Mouse (Mus musculus): Measurements from ENCODE around the gene Stt3b. TPM values are rescaled to one million over a fixed set of nuclear protein-coding genes. Genes with fewer than 3 reads are reported as not detected.

Gene Stt3b
- polyA plus RNA-seq, 1 experiment from 2014 or later, result 80.5 TPM

- no peaks in the 10 kb centered on the region for H3K9me3 ChIP-seq
- WGBS, result 80% methylated on average over 6 of the region's 6 CpGs
Measured at GRCm38 (mm10) chr9:115257733-115258286, 52.4 kb downstream of the Stt3b start.

GRCm38 (mm10) chr9:115249145-115249544, 61.1 kb downstream of the Stt3b start:
- no peak overlapping the region for H3K27ac ChIP-seq (replicated peaks)
- 76% methylated on average over 5 of the region's 5 CpGs for WGBS
- no peak overlapping the region for H3K4me3 ChIP-seq
- H3K4me1 ChIP-seq, result no peaks in the 10 kb centered on the region
- H3K27me3 ChIP-seq, result no peaks in the 10 kb centered on the region
- peaks cover 56% of the 10 kb centered on the region for H3K36me3 ChIP-seq
- no peak overlapping the region for H3K4me2 ChIP-seq (replicated peaks)
- no peak for ATAC-seq (replicated peaks)
- no peaks in the 10 kb centered on the region for H3K9me3 ChIP-seq
- H3K9ac ChIP-seq (replicated peaks), result no peak overlapping the region

More at GRCm38 (mm10) chr9:115257733-115258286, 52.4 kb downstream of the Stt3b start:
- no peak overlapping the region for H3K4me3 ChIP-seq
- no peaks in the 10 kb centered on the region for H3K27me3 ChIP-seq
- no peak for ATAC-seq (replicated peaks)
- H3K9ac ChIP-seq (replicated peaks), result no peak overlapping the region
- H3K4me2 ChIP-seq (replicated peaks), result no peak overlapping the region
- H3K36me3 ChIP-seq, result peaks cover 13% of the 10 kb centered on the region
- H3K4me1 ChIP-seq, result no peaks in the 10 kb centered on the region
- H3K27ac ChIP-seq (replicated peaks), result no peak overlapping the region; the same call in 1 of the 2 replicates

GRCm38 (mm10) chr9:115245092-115245491, 65.1 kb downstream of the Stt3b start:
- 88% methylated on average over 6 of the region's 6 CpGs for WGBS
- ATAC-seq (replicated peaks), result no peak
- H3K9ac ChIP-seq (replicated peaks), result no peak overlapping the region
- H3K4me3 ChIP-seq, result no peak overlapping the region
- H3K27me3 ChIP-seq, result no peaks in the 10 kb centered on the region
- no peaks in the 10 kb centered on the region for H3K4me1 ChIP-seq
- no peak overlapping the region for H3K4me2 ChIP-seq (replicated peaks)
- no peak overlapping the region for H3K27ac ChIP-seq (replicated peaks)
- H3K9me3 ChIP-seq, result no peaks in the 10 kb centered on the region
- peaks cover 64% of the 10 kb centered on the region for H3K36me3 ChIP-seq

GRCm38 (mm10) chr9:115243630-115244029, 66.6 kb downstream of the Stt3b start:
- no peak for ATAC-seq (replicated peaks)
- H3K36me3 ChIP-seq, result peaks cover 65% of the 10 kb centered on the region

GRCm38 (mm10) chr9:115239861-115240260, 70.4 kb downstream of the Stt3b start:
- H3K36me3 ChIP-seq, result peaks cover 46% of the 10 kb centered on the region
- no peak overlapping the region for H3K4me3 ChIP-seq
- no peak overlapping the region for H3K27ac ChIP-seq (replicated peaks)
- WGBS, result 94% methylated on average over 5 of the region's 5 CpGs
- no peak for ATAC-seq (replicated peaks)
- H3K9ac ChIP-seq (replicated peaks), result no peak overlapping the region
- H3K9me3 ChIP-seq, result no peaks in the 10 kb centered on the region
- no peaks in the 10 kb centered on the region for H3K4me1 ChIP-seq
- no peak overlapping the region for H3K4me2 ChIP-seq (replicated peaks)
- H3K27me3 ChIP-seq, result no peaks in the 10 kb centered on the region

More at GRCm38 (mm10) chr9:115243630-115244029, 66.6 kb downstream of the Stt3b start:
- WGBS, result 88% methylated on average over 6 of the region's 6 CpGs
- Histone ChIP-seq H3K4me3 (no peak overlapping the region), H3K9ac (replicated peaks) (no peak overlapping the region), H3K27me3 (no peaks in the 10 kb centered on the region), H3K9me3 (no peaks in the 10 kb centered on the region), H3K4me1 (no peaks in the 10 kb centered on the region), H3K27ac (replicated peaks) (no peak overlapping the region), H3K4me2 (replicated peaks) (no peak overlapping the region)

- Histone ChIP-seq H3K4me1 (no peaks in the 10 kb centered on the region), H3K4me3 (no peak overlapping the region), H3K4me2 (replicated peaks) (no peak overlapping the region), H3K27me3 (no peaks in the 10 kb centered on the region), H3K9me3 (no peaks in the 10 kb centered on the region), H3K27ac (replicated peaks) (no peak overlapping the region), H3K9ac (replicated peaks) (no peak overlapping the region), H3K36me3 (peaks cover 30% of the 10 kb centered on the region)
- no peak for ATAC-seq (replicated peaks)
Measured at GRCm38 (mm10) chr9:115237943-115238342, 72.3 kb downstream of the Stt3b start.

GRCm38 (mm10) chr9:115236352-115236841, 73.8 kb downstream of the Stt3b start:
- peaks cover 16% of the 10 kb centered on the region for H3K36me3 ChIP-seq
- no peak overlapping the region for H3K4me3 ChIP-seq
- no peak for ATAC-seq (replicated peaks)
- whole genome bisulfite sequencing, result 89% methylated on average over 8 of the region's 8 CpGs
- no peak overlapping the region for H3K4me2 ChIP-seq (replicated peaks)
- H3K9ac ChIP-seq (replicated peaks), result no peak overlapping the region
- no peaks in the 10 kb centered on the region for H3K27me3 ChIP-seq
- no peaks in the 10 kb centered on the region for H3K4me1 ChIP-seq
- H3K27ac ChIP-seq (replicated peaks), result no peak overlapping the region
- no peaks in the 10 kb centered on the region for H3K9me3 ChIP-seq

- H3K9me3 ChIP-seq, result no peaks in the 10 kb centered on the region
- H3K27me3 ChIP-seq, result no peaks in the 10 kb centered on the region
- no peak overlapping the region for H3K9ac ChIP-seq (replicated peaks)
- no peak for ATAC-seq (replicated peaks)
- no peaks in the 10 kb centered on the region for H3K4me1 ChIP-seq
- H3K4me3 ChIP-seq, result no peak overlapping the region
- WGBS, result 90% methylated on average over 2 of the region's 2 CpGs
- no peak overlapping the region for H3K4me2 ChIP-seq (replicated peaks)
- peaks cover 6% of the 10 kb centered on the region; the same call in 1 of the 2 replicates for H3K36me3 ChIP-seq
- no peak overlapping the region for H3K27ac ChIP-seq (replicated peaks)
Measured at GRCm38 (mm10) chr9:115234561-115234960, 75.7 kb downstream of the Stt3b start.

- no peak overlapping the region for H3K4me3 ChIP-seq
- H3K4me2 ChIP-seq (replicated peaks), result no peak overlapping the region
- ATAC-seq (replicated peaks), result no peak
- H3K36me3 ChIP-seq, result no peaks in the 10 kb centered on the region
- no peaks in the 10 kb centered on the region for H3K27me3 ChIP-seq
- H3K9me3 ChIP-seq, result no peaks in the 10 kb centered on the region
- no peak overlapping the region for H3K9ac ChIP-seq (replicated peaks)
- no peaks in the 10 kb centered on the region for H3K4me1 ChIP-seq
- H3K27ac ChIP-seq (replicated peaks), result no peak overlapping the region
- 84% methylated on average over 5 of the region's 5 CpGs for WGBS
Measured at GRCm38 (mm10) chr9:115233721-115234120, 76.5 kb downstream of the Stt3b start.

GRCm38 (mm10) chr9:115231476-115231875, 78.7 kb downstream of the Stt3b start:
- no peak overlapping the region for H3K27ac ChIP-seq (replicated peaks)
- no peak overlapping the region for H3K4me3 ChIP-seq
- no peaks in the 10 kb centered on the region for H3K9me3 ChIP-seq
- ATAC-seq (replicated peaks), result no peak
- no peaks in the 10 kb centered on the region for H3K27me3 ChIP-seq
- no peak overlapping the region for H3K4me2 ChIP-seq (replicated peaks)
- 83% methylated on average over 3 of the region's 3 CpGs for WGBS
- H3K9ac ChIP-seq (replicated peaks), result no peak overlapping the region
- H3K4me1 ChIP-seq, result no peaks in the 10 kb centered on the region
- H3K36me3 ChIP-seq, result no peaks in the 10 kb centered on the region

GRCm38 (mm10) chr9:115230141-115230540, 80.1 kb downstream of the Stt3b start:
- Histone ChIP-seq H3K9me3 (no peaks in the 10 kb centered on the region), H3K27ac (replicated peaks) (no peak overlapping the region), H3K4me3 (no peak overlapping the region), H3K4me2 (replicated peaks) (no peak overlapping the region), H3K36me3 (no peaks in the 10 kb centered on the region), H3K9ac (replicated peaks) (no peak overlapping the region), H3K27me3 (no peaks in the 10 kb centered on the region), H3K4me1 (no peaks in the 10 kb centered on the region)
- WGBS, result 26% methylated on average over 3 of the region's 3 CpGs
- no peak for ATAC-seq (replicated peaks)

GRCm38 (mm10) chr9:115229676-115230075, 80.5 kb downstream of the Stt3b start:
- Histone ChIP-seq H3K4me1 (0 out of 2 replicates have a peak, but pooled peaks cover under 1% of the 10 kb centered on the region), H3K4me3 (no peak overlapping the region), H3K9ac (replicated peaks) (no peak overlapping the region), H3K4me2 (replicated peaks) (no peak overlapping the region), H3K36me3 (no peaks in the 10 kb centered on the region), H3K27me3 (no peaks in the 10 kb centered on the region), H3K9me3 (no peaks in the 10 kb centered on the region), H3K27ac (replicated peaks) (no peak overlapping the region)
- 71% methylated on average over 10 of the region's 10 CpGs for WGBS
- ATAC-seq (replicated peaks), result no peak

GRCm38 (mm10) chr9:115229145-115229544, 81.1 kb downstream of the Stt3b start:
- H3K4me3 ChIP-seq, result no peak overlapping the region
- H3K4me2 ChIP-seq (replicated peaks), result no peak overlapping the region
- no peaks in the 10 kb centered on the region for H3K9me3 ChIP-seq
- no peak overlapping the region for H3K27ac ChIP-seq (replicated peaks)
- H3K4me1 ChIP-seq, result 0 out of 2 replicates have a peak, but pooled peaks cover 3% of the 10 kb centered on the region
- no peaks in the 10 kb centered on the region for H3K27me3 ChIP-seq
- no peak overlapping the region for H3K9ac ChIP-seq (replicated peaks)
- ATAC-seq (replicated peaks), result no peak
- no peaks in the 10 kb centered on the region for H3K36me3 ChIP-seq
- 70% methylated on average over 4 of the region's 4 CpGs for WGBS
